Mouse (Mus musculus) testis, adult 2 months (tissue): ENCODE measurements around the gene Elane.

Source experiments
- CTCF ChIP-seq: fragments of 200-500 bp; IDR thresholded peaks from 2 replicates; pipeline ENCODE4 v1.5.1; 2012; ENCODE audit warnings: low read depth, mild to moderate bottlenecking, inconsistent platforms, low read length, moderate library complexity; ENCODE audit not compliant: control insufficient read depth, insufficient read depth, insufficient replicate concordance
- POLR2A ChIP-seq: fragments of 200-500 bp; IDR thresholded peaks from 2 replicates; pipeline ENCODE4 v1.6.1; 2012; ENCODE audit warnings: low read depth, mild to moderate bottlenecking, inconsistent platforms, low read length, moderate library complexity; ENCODE audit not compliant: control insufficient read depth

DNA sequence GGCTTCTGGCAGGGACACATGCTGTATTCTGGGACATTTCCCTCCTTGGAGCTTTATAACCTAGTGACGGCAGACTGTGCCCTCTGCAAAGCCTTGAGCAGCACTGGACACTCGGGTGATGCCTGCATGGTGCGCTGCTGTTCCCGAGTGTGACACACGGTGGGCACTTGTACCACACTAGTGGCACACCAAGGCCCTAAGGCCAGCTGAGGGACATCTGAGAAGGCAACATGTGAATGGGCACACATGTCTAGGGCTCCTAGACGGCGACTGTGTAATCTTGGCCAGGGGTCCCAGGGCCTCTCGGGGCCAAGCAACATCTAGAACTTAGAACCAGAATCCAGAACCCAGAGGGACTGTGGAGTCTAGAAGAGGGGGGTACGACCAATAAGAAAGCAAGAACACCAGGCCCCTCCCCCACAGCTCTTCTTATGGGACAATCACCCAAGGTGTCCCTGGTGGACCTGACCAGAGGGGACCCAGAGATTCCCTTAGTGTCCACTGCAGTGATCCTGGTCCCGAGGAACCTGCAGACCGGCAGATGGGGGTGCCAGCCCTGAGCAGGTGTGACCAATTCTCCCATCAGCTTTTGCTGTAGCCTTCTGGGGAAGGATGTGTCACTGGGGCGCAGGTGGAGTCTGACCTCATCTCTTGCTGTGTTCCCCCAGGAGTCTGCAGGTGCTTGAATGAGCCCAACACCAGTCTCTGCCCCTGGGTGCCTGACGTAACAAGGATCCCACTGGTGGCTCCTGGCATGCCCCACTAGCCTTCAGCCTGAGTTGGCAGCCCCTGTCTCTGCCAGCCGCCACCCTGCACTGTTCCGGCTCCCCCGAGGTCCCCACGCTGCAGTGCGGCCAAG lies 44.1 kb downstream of the Elane start:
- TF ChIP-seq POLR2A (0 out of 2 replicates have a peak, but pooled peaks have one; percentile 55), CTCF (no peak)
